Mouse (Mus musculus): ENCODE results near the gene Fgd2. TPM values are rescaled to one million over a fixed set of nuclear protein-coding genes. Genes with fewer than 3 reads are reported as not detected.
A peak's percentile ranks its signal among the peaks of the same experiment; 100 is the strongest.

The Fgd2 gene
- polyA plus RNA-seq, 1 experiment from 2014 or later, result 15.4 TPM

GRCm38 (mm10) chr17:29341591-29342003 is 19.1 kb upstream of the Fgd2 start:
- Histone ChIP-seq H3K36me3 (ENCODE audit: control insufficient read depth, insufficient read depth, low read length) (peaks cover 58% of the 10 kb centered on the region), H3K9me3 (ENCODE audit: control insufficient read depth, low read length) (no peaks in the 10 kb centered on the region), H3K4me3 (ENCODE audit: low read depth, low read length) (no peak overlapping the region), H3K4me2 (ENCODE audit: low read length) (peak overlapping the region; percentile 22), H3K27me3 (replicated peaks; ENCODE audit: control insufficient read depth, insufficient read depth, low read length) (no peaks in the 10 kb centered on the region), H3K4me1 (replicated peaks; ENCODE audit: control insufficient read depth, insufficient read depth, low read length) (peaks cover 29% of the 10 kb centered on the region), H3K27ac (ENCODE audit: low read depth) (peak overlapping the region; percentile 80), H3K9ac (ENCODE audit: low read length) (no peak overlapping the region)
- 23% methylated on average over 9 of the region's 9 CpGs for WGBS
- ATAC-seq (replicated peaks; ENCODE audit: low FRiP score, low TSS enrichment, low read depth) (peak; percentile 49), DNase-seq (ENCODE audit: low spot score) (peak; percentile 65)

- peak; percentile 71 for DNase-seq (ENCODE audit: low spot score)
- H3K36me3 ChIP-seq (ENCODE audit: control insufficient read depth, insufficient read depth, low read length), result peaks cover 51% of the 10 kb centered on the region
- peak overlapping the region; percentile 22; the same call in 1 of the 2 replicates for H3K4me2 ChIP-seq (ENCODE audit: low read length)
Observed at GRCm38 (mm10) chr17:29342010-29342910, 18.5 kb upstream of the Fgd2 start.

GRCm38 (mm10) chr17:29343241-29343640 is 17.5 kb upstream of the Fgd2 start:
- Histone ChIP-seq H3K4me3 (ENCODE audit: low read depth, low read length) (no peak overlapping the region), H3K9me3 (ENCODE audit: control insufficient read depth, low read length) (no peaks in the 10 kb centered on the region), H3K4me1 (replicated peaks; ENCODE audit: control insufficient read depth, insufficient read depth, low read length) (peaks cover 32% of the 10 kb centered on the region), H3K27ac (ENCODE audit: low read depth) (no peak overlapping the region), H3K4me2 (ENCODE audit: low read length) (no peak overlapping the region), H3K36me3 (ENCODE audit: control insufficient read depth, insufficient read depth, low read length) (peaks cover 42% of the 10 kb centered on the region), H3K9ac (ENCODE audit: low read length) (no peak overlapping the region), H3K27me3 (replicated peaks; ENCODE audit: control insufficient read depth, insufficient read depth, low read length) (no peaks in the 10 kb centered on the region)
- no peak for DNase-seq (ENCODE audit: low spot score)
- 80% methylated on average over 5 of the region's 5 CpGs for WGBS
- ATAC-seq (replicated peaks; ENCODE audit: low FRiP score, low TSS enrichment, low read depth), result no peak

More at GRCm38 (mm10) chr17:29342010-29342910, 18.5 kb upstream of the Fgd2 start:
- H3K27me3 ChIP-seq (replicated peaks; ENCODE audit: control insufficient read depth, insufficient read depth, low read length), result no peaks in the 10 kb centered on the region
- 28% methylated on average over 13 of the region's 13 CpGs for WGBS
- H3K27ac ChIP-seq (ENCODE audit: low read depth), result peak overlapping the region; percentile 80
- ATAC-seq (replicated peaks; ENCODE audit: low FRiP score, low TSS enrichment, low read depth), result peak; percentile 60
- no peak overlapping the region for H3K4me3 ChIP-seq (ENCODE audit: low read depth, low read length)
- no peak overlapping the region for H3K9ac ChIP-seq (ENCODE audit: low read length)
- no peaks in the 10 kb centered on the region for H3K9me3 ChIP-seq (ENCODE audit: control insufficient read depth, low read length)
- peaks cover 30% of the 10 kb centered on the region for H3K4me1 ChIP-seq (replicated peaks; ENCODE audit: control insufficient read depth, insufficient read depth, low read length)

- Histone ChIP-seq H3K36me3 (ENCODE audit: control insufficient read depth, insufficient read depth, low read length) (peaks cover 21% of the 10 kb centered on the region), H3K27ac (ENCODE audit: low read depth) (no peak overlapping the region), H3K4me2 (ENCODE audit: low read length) (no peak overlapping the region; the same call in 1 of the 2 replicates), H3K4me1 (replicated peaks; ENCODE audit: control insufficient read depth, insufficient read depth, low read length) (peaks cover 36% of the 10 kb centered on the region), H3K9ac (ENCODE audit: low read length) (no peak overlapping the region), H3K27me3 (replicated peaks; ENCODE audit: control insufficient read depth, insufficient read depth, low read length) (no peaks in the 10 kb centered on the region), H3K9me3 (ENCODE audit: control insufficient read depth, low read length) (no peaks in the 10 kb centered on the region), H3K4me3 (ENCODE audit: low read depth, low read length) (no peak overlapping the region)
- ATAC-seq (replicated peaks; ENCODE audit: low FRiP score, low TSS enrichment, low read depth) (no peak), DNase-seq (ENCODE audit: low spot score) (no peak)
- WGBS, result 92% methylated on average over 12 of the region's 12 CpGs
Observed at GRCm38 (mm10) chr17:29345272-29345671, 15.4 kb upstream of the Fgd2 start.

- peaks cover 26% of the 10 kb centered on the region for H3K4me1 ChIP-seq (replicated peaks; ENCODE audit: control insufficient read depth, insufficient read depth, low read length)
- H3K27ac ChIP-seq (ENCODE audit: low read depth), result peak overlapping the region; percentile 88
- peak overlapping the region; percentile 88 for H3K9ac ChIP-seq (ENCODE audit: low read length)
- H3K27me3 ChIP-seq (replicated peaks; ENCODE audit: control insufficient read depth, insufficient read depth, low read length), result no peaks in the 10 kb centered on the region
- no peak for ATAC-seq (replicated peaks; ENCODE audit: low FRiP score, low TSS enrichment, low read depth)
- 6% methylated on average over 11 of the region's 11 CpGs for WGBS
- H3K4me2 ChIP-seq (ENCODE audit: low read length), result peak overlapping the region; percentile 66
- DNase-seq (ENCODE audit: low spot score), result peak; percentile 65
- H3K4me3 ChIP-seq (ENCODE audit: low read depth, low read length), result peak overlapping the region; percentile 82
- peaks cover 19% of the 10 kb centered on the region for H3K36me3 ChIP-seq (ENCODE audit: control insufficient read depth, insufficient read depth, low read length)
- H3K9me3 ChIP-seq (ENCODE audit: control insufficient read depth, low read length), result no peaks in the 10 kb centered on the region
Observed at GRCm38 (mm10) chr17:29346496-29347125, 14.1 kb upstream of the Fgd2 start.

GRCm38 (mm10) chr17:29347126-29347644 is 13.5 kb upstream of the Fgd2 start:
- under 1% methylated on average over 45 of the region's 45 CpGs for WGBS
- peak overlapping the region; percentile 82 for H3K4me3 ChIP-seq (ENCODE audit: low read depth, low read length)
- peak; percentile 65 for DNase-seq (ENCODE audit: low spot score)

GRCm38 (mm10) chr17:29347645-29348256 is 13.0 kb upstream of the Fgd2 start, which contains the start of gene Mtch1:
Mtch1 (minus strand) TSS chr17:29347934.
- Histone ChIP-seq H3K27ac (ENCODE audit: low read depth) (peak within 1 kb of the TSS; percentile 88), H3K4me2 (ENCODE audit: low read length) (peak within 1 kb of the TSS; percentile 66), H3K9ac (ENCODE audit: low read length) (peak within 1 kb of the TSS; percentile 88), H3K36me3 (ENCODE audit: control insufficient read depth, insufficient read depth, low read length) (peaks cover 19% of the 10 kb centered on the region), H3K4me3 (ENCODE audit: low read depth, low read length) (peak within 1 kb of the TSS; percentile 82), H3K4me1 (replicated peaks; ENCODE audit: control insufficient read depth, insufficient read depth, low read length) (peaks cover 16% of the 10 kb centered on the region), H3K27me3 (replicated peaks; ENCODE audit: control insufficient read depth, insufficient read depth, low read length) (no peaks in the 10 kb centered on the region), H3K9me3 (ENCODE audit: control insufficient read depth, low read length) (no peaks in the 10 kb centered on the region)
- DNase-seq (ENCODE audit: low spot score) (peak; percentile 99), ATAC-seq (replicated peaks; ENCODE audit: low FRiP score, low TSS enrichment, low read depth) (peak; percentile 97)
- WGBS, result under 1% methylated on average over 49 of the region's 53 CpGs

More at GRCm38 (mm10) chr17:29347126-29347644, 13.5 kb upstream of the Fgd2 start:
- ATAC-seq (replicated peaks; ENCODE audit: low FRiP score, low TSS enrichment, low read depth), result peak; percentile 41
- Histone ChIP-seq H3K9me3 (ENCODE audit: control insufficient read depth, low read length) (no peaks in the 10 kb centered on the region), H3K27ac (ENCODE audit: low read depth) (peak overlapping the region; percentile 88), H3K27me3 (replicated peaks; ENCODE audit: control insufficient read depth, insufficient read depth, low read length) (no peaks in the 10 kb centered on the region), H3K36me3 (ENCODE audit: control insufficient read depth, insufficient read depth, low read length) (peaks cover 19% of the 10 kb centered on the region), H3K4me1 (replicated peaks; ENCODE audit: control insufficient read depth, insufficient read depth, low read length) (peaks cover 20% of the 10 kb centered on the region), H3K4me2 (ENCODE audit: low read length) (peak overlapping the region; percentile 66), H3K9ac (ENCODE audit: low read length) (peak overlapping the region; percentile 88)

GRCm38 (mm10) chr17:29348996-29349395 is 11.7 kb upstream of the Fgd2 start:
- Histone ChIP-seq H3K9me3 (ENCODE audit: control insufficient read depth, low read length) (no peaks in the 10 kb centered on the region), H3K4me1 (replicated peaks; ENCODE audit: control insufficient read depth, insufficient read depth, low read length) (peaks cover 16% of the 10 kb centered on the region), H3K9ac (ENCODE audit: low read length) (no peak overlapping the region), H3K36me3 (ENCODE audit: control insufficient read depth, insufficient read depth, low read length) (peaks cover 9% of the 10 kb centered on the region; the same call in 1 of the 2 replicates), H3K27me3 (replicated peaks; ENCODE audit: control insufficient read depth, insufficient read depth, low read length) (no peaks in the 10 kb centered on the region), H3K4me2 (ENCODE audit: low read length) (no peak overlapping the region), H3K4me3 (ENCODE audit: low read depth, low read length) (no peak overlapping the region), H3K27ac (ENCODE audit: low read depth) (no peak overlapping the region)
- WGBS, result 71% methylated on average over 2 of the region's 2 CpGs
- ATAC-seq (replicated peaks; ENCODE audit: low FRiP score, low TSS enrichment, low read depth), result no peak
- DNase-seq (ENCODE audit: low spot score), result no peak

All from intestine, embryonic 14.5 days (tissue).